Comparison of ENCODE assay signal across 8 mouse cellular contexts in genomic region chr7:25681341-25682231, GRCm38 (mm10). TPM values are rescaled to one million over a fixed set of nuclear protein-coding genes. Genes with fewer than 3 reads are reported as not detected.
DNase-seq lines count a peak whose midpoint lies in the region; ATAC-seq and TF ChIP-seq lines count a peak whose summit lies in the region.

No protein-coding gene starts in this region.

- no peak for ATAC-seq in heart, embryonic 15.5 days (replicated peaks; ENCODE audit: insufficient number of reproducible peaks, insufficient read depth, low FRiP score, low read depth)

- 48% methylated on average over 15 of the region's 15 CpGs for WGBS in heart, embryonic 15.5 days
- 64% methylated on average over 15 of the region's 15 CpGs for WGBS in limb, embryonic 10.5 days

- peaks cover 33% of the 10 kb centered on the region for H3K4me1 ChIP-seq in heart, embryonic 15.5 days (replicated peaks)
- H3K4me1 ChIP-seq in cortical plate, adult 2 months (ENCODE audit: control insufficient read depth, insufficient read depth, low read length), result 0 out of 2 replicates have a peak, but pooled peaks cover 2% of the 10 kb centered on the region
- peaks cover 28% of the 10 kb centered on the region for H3K4me1 ChIP-seq in limb, embryonic 10.5 days

- TF ChIP-seq POLR2A in cortical plate, adult 2 months (IDR thresholded peaks at IDR 0.05; ENCODE audit: extremely low read depth, insufficient read depth, low read length), result no peak

- peak overlapping the region; percentile 90 for H3K4me3 ChIP-seq in heart, embryonic 15.5 days
- peak overlapping the region; percentile 47 for H3K4me3 ChIP-seq in cortical plate, adult 2 months (ENCODE audit: insufficient read depth, low read length)
- peak overlapping the region; percentile 64; the same call in 1 of the 2 replicates for H3K4me3 ChIP-seq in limb, embryonic 10.5 days

- peak overlapping the region; percentile 96 for H3K27ac ChIP-seq in heart, embryonic 15.5 days
- H3K27ac ChIP-seq in cortical plate, adult 2 months (ENCODE audit: insufficient read depth, low read length), result no peak overlapping the region
- no peak overlapping the region for H3K27ac ChIP-seq in limb, embryonic 10.5 days

- intact Hi-C loops in gastrocnemius, postnatal 14 days (cut with DNase I; ENCODE audit: low total_unique reads), result no loop called here

- H3K36me3 ChIP-seq in heart, embryonic 15.5 days, result no peaks in the 10 kb centered on the region
- H3K36me3 ChIP-seq in limb, embryonic 10.5 days, result peaks cover 7% of the 10 kb centered on the region; the same call in 1 of the 2 replicates

- H3K4me2 ChIP-seq in heart, embryonic 15.5 days, result peak overlapping the region; percentile 66

- no peak for DNase-seq in heart, adult 9 months (ENCODE audit: low spot score in 2 of 2)
- no peak for DNase-seq in limb, embryonic 10.5 days (ENCODE audit: low spot score)
- DNase-seq in spleen, postnatal 36 days (ENCODE audit: low spot score in 2 of 2), result peak; percentile 32 to 50
- DNase-seq in adrenal gland, adult 18-20 months (ENCODE audit: low spot score in 2 of 2), result no peak
- DNase-seq in gastrocnemius, postnatal 14 days, result no peak
- no peak for DNase-seq in kidney, postnatal 4 days

- H3K9me3 ChIP-seq in heart, embryonic 15.5 days (replicated peaks), result no peaks in the 10 kb centered on the region
- H3K9me3 ChIP-seq in limb, embryonic 10.5 days (replicated peaks), result no peaks in the 10 kb centered on the region

- H3K9ac ChIP-seq in heart, embryonic 15.5 days, result no peak overlapping the region

- no peak for TF ChIP-seq CTCF in cortical plate, adult 2 months (IDR thresholded peaks at IDR 0.05; ENCODE audit: extremely low read depth, insufficient read depth, low read length)

- H3K27me3 ChIP-seq in heart, embryonic 15.5 days, result no peaks in the 10 kb centered on the region
- H3K27me3 ChIP-seq in limb, embryonic 10.5 days (ENCODE audit: low read depth, poor library complexity, severe bottlenecking), result peaks cover 40% of the 10 kb centered on the region

RNA-seq across cellular contexts. Expression of gene B9d2, which starts 1.0 kb away (rescaled TPM):
- 24.5 and 30.9 TPM in 2 replicates for polyA plus RNA-seq in heart, embryonic 15.5 days (2015; fragmentation: Nextera tagmentation; extraction: Ambion mirVana)
- 38.8 and 42.4 TPM in 2 replicates for polyA plus RNA-seq in cortical plate, adult 2 months (2012; rRNA removed)
- 33.0 and 37.7 TPM in 2 replicates for polyA plus RNA-seq in limb, embryonic 10.5 days (2016; fragmentation: Nextera tagmentation; extraction: Ambion mirVana)
- total RNA-seq in adrenal gland, adult 18-20 months (2021), result 10 to 100 TPM; 15.0 to 16.2 TPM
- 10 to 100 TPM in 1 of 2 experiments, 1 to 10 TPM in 1; 9.7 to 11.3 TPM for total RNA-seq in gastrocnemius, postnatal 14 days (2021)

RNA-seq across cellular contexts. Expression of gene Tgfb1, which starts 5.2 kb away (rescaled TPM):
- 3.2 and 4.6 TPM in 2 replicates for polyA plus RNA-seq in heart, embryonic 15.5 days (2015; fragmentation: Nextera tagmentation; extraction: Ambion mirVana)
- 5.6 and 6.2 TPM in 2 replicates for polyA plus RNA-seq in cortical plate, adult 2 months (2012; rRNA removed)
- 1.4 and 1.6 TPM in 2 replicates for polyA plus RNA-seq in limb, embryonic 10.5 days (2016; fragmentation: Nextera tagmentation; extraction: Ambion mirVana)
- 10 to 100 TPM; 26.2 to 36.0 TPM for total RNA-seq in adrenal gland, adult 18-20 months (2021)
- total RNA-seq in gastrocnemius, postnatal 14 days (2021), result 10 to 100 TPM; 13.8 to 14.4 TPM

RNA-seq across cellular contexts. Expression of gene Tmem91, which starts 6.6 kb away (rescaled TPM):
- polyA plus RNA-seq in heart, embryonic 15.5 days (2015; fragmentation: Nextera tagmentation; extraction: Ambion mirVana), result 1.8 and 2.2 TPM in 2 replicates
- polyA plus RNA-seq in cortical plate, adult 2 months (2012; rRNA removed), result 30.3 and 37.6 TPM in 2 replicates
- polyA plus RNA-seq in limb, embryonic 10.5 days (2016; fragmentation: Nextera tagmentation; extraction: Ambion mirVana), result 2.9 and 3.4 TPM in 2 replicates
- not detected for total RNA-seq in adrenal gland, adult 18-20 months (2021)
- under 1 TPM in 1 of 2 experiments, not detected in 1; 0.35 TPM for total RNA-seq in gastrocnemius, postnatal 14 days (2021)

RNA-seq across cellular contexts. Expression of gene Exosc5, which starts 22.6 kb away (rescaled TPM):
- 30.3 and 45.7 TPM in 2 replicates for polyA plus RNA-seq in heart, embryonic 15.5 days (2015; fragmentation: Nextera tagmentation; extraction: Ambion mirVana)
- polyA plus RNA-seq in cortical plate, adult 2 months (2012; rRNA removed), result 31.3 and 31.5 TPM in 2 replicates
- 88.3 and 109 TPM in 2 replicates for polyA plus RNA-seq in limb, embryonic 10.5 days (2016; fragmentation: Nextera tagmentation; extraction: Ambion mirVana)
- total RNA-seq in adrenal gland, adult 18-20 months (2021), result 10 to 100 TPM; 38.0 to 49.3 TPM
- 10 to 100 TPM; 21.3 to 21.6 TPM for total RNA-seq in gastrocnemius, postnatal 14 days (2021)

RNA-seq across cellular contexts. Expression of gene Bckdha, which starts 22.8 kb away (rescaled TPM):
- 58.5 and 68.9 TPM in 2 replicates for polyA plus RNA-seq in heart, embryonic 15.5 days (2015; fragmentation: Nextera tagmentation; extraction: Ambion mirVana)
- polyA plus RNA-seq in cortical plate, adult 2 months (2012; rRNA removed), result 63.7 and 66.1 TPM in 2 replicates
- polyA plus RNA-seq in limb, embryonic 10.5 days (2016; fragmentation: Nextera tagmentation; extraction: Ambion mirVana), result 63.0 and 66.4 TPM in 2 replicates
- total RNA-seq in adrenal gland, adult 18-20 months (2021), result 100 to 1,000 TPM; 232 to 288 TPM
- 10 to 100 TPM; 58.0 to 78.3 TPM for total RNA-seq in gastrocnemius, postnatal 14 days (2021)

Comparison
In these comparisons a context has a peak if more than half of its experiments do, and no peak if none do; other contexts are left out.
1. DNase-seq: peak in spleen, postnatal 36 days (2 of 2); none in heart, adult 9 months (0 of 2), limb, embryonic 10.5 days (single experiment), adrenal gland, adult 18-20 months (0 of 2), gastrocnemius, postnatal 14 days (single experiment) and kidney, postnatal 4 days (0 of 2).
2. Peak in every context shown above with its lines, with median percentiles within 50 percentile points of each other: H3K4me3 ChIP-seq.